Mouse (Mus musculus) midbrain, embryonic 13.5 days (tissue): ENCODE measurements around the gene Fgf22. TPM values are rescaled to one million over a fixed set of nuclear protein-coding genes. Genes with fewer than 3 reads are reported as not detected.

Experiments used
- ATAC-seq: fragments of 200-750 bp; cut with Nextera tagmentation; 2 replicates; pipeline ENCODE4 v1.8.0; 2017; ENCODE audit warnings: mild to moderate bottlenecking, moderate TSS enrichment, moderate library complexity
- H3K27ac ChIP-seq: fragments of 300-500 bp; sonication (generic); 2 replicates; pipeline ENCODE4 v1.5.1; 2015; ENCODE audit warnings: inconsistent platforms, mild to moderate bottlenecking, moderate library complexity
- H3K27me3 ChIP-seq: fragments of 300-500 bp; sonication (generic); 2 replicates; pipeline ENCODE4 v1.6.1; 2015; ENCODE audit warnings: mild to moderate bottlenecking, inconsistent platforms
- H3K36me3 ChIP-seq: fragments of 300-500 bp; sonication (generic); 2 replicates; pipeline ENCODE4 v1.6.1; 2015; ENCODE audit warnings: mild to moderate bottlenecking, inconsistent platforms
- H3K4me1 ChIP-seq: fragments of 300-500 bp; sonication (generic); replicated peaks from 2 replicates; pipeline ENCODE4 v1.6.1; 2015; ENCODE audit warnings: inconsistent platforms
- H3K4me2 ChIP-seq: fragments of 300-500 bp; sonication (generic); replicated peaks from 2 replicates; pipeline ENCODE4 v1.6.1; 2015; ENCODE audit warnings: moderate library complexity, mild to moderate bottlenecking, inconsistent platforms
- H3K4me3 ChIP-seq: fragments of 300-500 bp; sonication (generic); replicated peaks from 2 replicates; pipeline ENCODE4 v1.5.1; 2015; ENCODE audit warnings: mild to moderate bottlenecking, inconsistent platforms
- H3K9ac ChIP-seq: fragments of 300-500 bp; sonication (generic); replicated peaks from 2 replicates; pipeline ENCODE4 v1.6.1; 2015; ENCODE audit warnings: mild to moderate bottlenecking, inconsistent platforms
- H3K9me3 ChIP-seq: fragments of 300-500 bp; sonication (generic); 2 replicates; pipeline ENCODE4 v1.6.1; 2016; ENCODE audit warnings: mild to moderate bottlenecking, inconsistent platforms
- WGBS: fragments of 180-500 bp; shearing (Covaris S2); methylation state at CpG from one replicate; pipeline ENCODE4 v1.1.7; 2015; 5-methylcytosine and 5-hydroxymethylcytosine counted together
- polyA plus RNA-seq: library from polyadenylated mRNA; unstranded; fragments of >200 nt; fragmentation: Nextera tagmentation; extraction: Ambion mirVana; gene quantifications from 2 replicates; pipeline ENCODE4 v1.2.1, GENCODE M21; 2015

Fgf22 gene
- polyA plus RNA-seq, 1 experiment from 2014 or later: 1.3 TPM

- Histone ChIP-seq H3K27ac (peak overlapping the region; percentile 53), H3K9me3 (no peaks in the 10 kb centered on the region), H3K27me3 (no peaks in the 10 kb centered on the region), H3K4me1 (peaks cover 69% of the 10 kb centered on the region), H3K4me3 (peak overlapping the region; percentile 20), H3K9ac (peak overlapping the region; percentile 53), H3K36me3 (no peaks in the 10 kb centered on the region; the same call in 1 of the 2 replicates), H3K4me2 (peak overlapping the region; percentile 43)
- no peak for ATAC-seq
- 53% methylated on average over 15 of the region's 15 CpGs for WGBS
These were observed 42.5 kb downstream of the Fgf22 start for GRCm38 (mm10) chr10:79797326-79797725.

GRCm38 (mm10) chr10:79798289-79798928 is 43.5 kb downstream of the Fgf22 start:
- Histone ChIP-seq H3K9ac (no peak overlapping the region), H3K36me3 (no peaks in the 10 kb centered on the region; the same call in 1 of the 2 replicates), H3K4me3 (no peak overlapping the region), H3K4me2 (0 out of 2 replicates have a peak overlapping the region, but pooled peaks have one; percentile 43), H3K9me3 (no peaks in the 10 kb centered on the region), H3K27me3 (no peaks in the 10 kb centered on the region), H3K27ac (no peak overlapping the region), H3K4me1 (peaks cover 74% of the 10 kb centered on the region)
- ATAC-seq: no peak
- WGBS: 96% methylated on average over 12 of the region's 12 CpGs

DNA sequence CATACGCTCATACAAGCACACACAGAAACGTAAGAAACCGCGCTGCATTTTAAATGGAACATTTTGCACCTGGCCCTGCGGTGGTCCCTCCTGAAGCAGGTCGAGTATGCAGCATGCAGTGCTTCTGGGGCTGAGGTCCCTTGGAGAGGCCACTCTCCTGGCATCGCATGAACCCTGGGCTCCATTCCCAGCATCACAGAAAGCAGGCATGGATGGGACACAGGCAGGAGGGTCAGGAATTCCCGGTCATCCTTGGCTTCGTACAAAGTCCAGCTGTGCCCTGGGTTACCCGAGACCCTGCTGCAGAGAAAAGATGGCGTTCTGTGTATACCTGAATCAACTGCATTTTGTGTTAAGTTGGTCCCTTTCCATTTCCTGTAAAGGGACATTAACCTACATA is 45.6 kb downstream of the Fgf22 start:
- WGBS: 86% methylated on average over 11 of the region's 11 CpGs

GRCm38 (mm10) chr10:79801837-79802236 is 47.0 kb downstream of the Fgf22 start:
- no peak for ATAC-seq
- Histone ChIP-seq H3K27me3 (no peaks in the 10 kb centered on the region), H3K36me3 (no peaks in the 10 kb centered on the region; the same call in 1 of the 2 replicates), H3K4me2 (peak overlapping the region; percentile 63), H3K4me3 (no peak overlapping the region), H3K9ac (peak overlapping the region; percentile 61; the same call in 1 of the 2 replicates), H3K9me3 (no peaks in the 10 kb centered on the region), H3K4me1 (peaks cover 91% of the 10 kb centered on the region), H3K27ac (peak overlapping the region; percentile 98)
- WGBS: 19% methylated on average over 3 of the region's 3 CpGs

More for the DNA sequence above, 45.6 kb downstream of the Fgf22 start:
- Histone ChIP-seq H3K27me3 (no peaks in the 10 kb centered on the region), H3K27ac (peak overlapping the region; percentile 45), H3K4me3 (no peak overlapping the region), H3K4me1 (peaks cover 82% of the 10 kb centered on the region), H3K9ac (peak overlapping the region; percentile 12; the same call in 1 of the 2 replicates), H3K4me2 (no peak overlapping the region), H3K36me3 (no peaks in the 10 kb centered on the region; the same call in 1 of the 2 replicates), H3K9me3 (no peaks in the 10 kb centered on the region)
- ATAC-seq: no peak

DNA sequence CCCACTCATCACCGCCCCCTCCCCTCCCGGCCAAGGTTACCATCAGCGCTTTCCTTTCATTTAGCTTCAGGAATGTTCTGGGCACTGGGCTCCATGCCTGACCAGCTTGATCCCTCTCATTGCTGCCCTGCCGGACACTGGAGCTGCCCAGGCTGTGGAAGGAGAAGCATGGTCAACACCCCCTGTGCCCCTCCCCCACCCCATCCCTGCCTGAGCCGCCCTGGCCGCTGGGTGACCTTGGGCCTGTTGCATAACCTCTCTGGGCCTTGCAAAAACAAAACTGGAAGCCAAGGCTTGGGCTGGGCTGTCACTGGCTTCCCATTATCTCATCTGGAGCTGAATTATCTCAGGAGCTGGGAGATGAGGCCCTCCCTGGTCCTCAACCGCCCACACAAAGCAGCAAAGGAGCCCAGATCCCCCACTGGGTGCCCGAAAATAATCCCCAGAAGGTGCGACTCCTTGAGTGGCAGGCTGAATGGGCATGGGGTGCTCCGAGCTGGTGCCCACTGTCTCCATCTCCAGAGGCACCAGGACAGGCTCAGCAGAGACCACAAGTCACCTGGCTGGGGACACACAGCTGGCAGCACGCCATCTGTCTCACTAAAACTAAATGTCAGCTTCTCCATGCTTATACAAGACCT is 47.6 kb downstream of the Fgf22 start:
- 29% methylated on average over 11 of the region's 11 CpGs for WGBS
- peak overlapping the region; percentile 63 for H3K4me2 ChIP-seq
- peak overlapping the region; percentile 98 for H3K27ac ChIP-seq
- no peaks in the 10 kb centered on the region for H3K9me3 ChIP-seq
- no peaks in the 10 kb centered on the region for H3K27me3 ChIP-seq
- peaks cover 91% of the 10 kb centered on the region for H3K4me1 ChIP-seq
- H3K4me3 ChIP-seq: no peak overlapping the region
- peaks cover 5% of the 10 kb centered on the region for H3K36me3 ChIP-seq
- ATAC-seq: no peak; the same call in 1 of the 2 replicates
- H3K9ac ChIP-seq: peak overlapping the region; percentile 61

DNA sequence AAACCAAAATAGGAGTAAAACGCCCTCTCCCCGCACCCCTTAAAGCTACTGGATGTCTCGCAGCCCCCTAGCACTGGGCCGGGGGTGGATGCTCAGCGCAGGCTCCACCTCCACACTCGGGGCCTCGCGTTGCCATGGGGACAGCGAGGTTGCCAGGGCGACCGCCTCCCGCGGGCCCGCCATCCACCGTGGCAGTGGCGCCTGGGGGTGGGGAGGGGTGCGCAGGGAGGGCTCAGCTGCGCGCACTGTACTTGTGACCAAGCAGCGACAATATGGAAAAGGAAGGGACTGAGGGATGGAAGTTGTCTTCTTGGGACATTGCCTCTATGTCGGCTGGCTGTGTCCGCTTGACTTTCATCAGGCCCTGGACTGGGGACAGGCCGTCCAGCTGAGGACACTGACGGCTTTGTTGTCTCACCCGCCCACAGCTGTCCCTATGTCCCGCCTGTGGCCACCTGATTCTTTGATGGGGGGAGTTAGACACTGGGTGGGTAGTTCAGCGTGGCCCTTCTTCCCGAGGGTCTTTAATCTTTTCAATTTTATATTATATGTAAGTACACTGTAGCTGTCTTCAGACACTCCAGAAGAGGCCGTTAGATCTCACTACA is 48.9 kb downstream of the Fgf22 start:
- H3K4me1 ChIP-seq: peaks cover 85% of the 10 kb centered on the region
- peak overlapping the region; percentile 98 for H3K27ac ChIP-seq
- peaks cover 18% of the 10 kb centered on the region for H3K36me3 ChIP-seq
- H3K9me3 ChIP-seq: no peaks in the 10 kb centered on the region
- peak overlapping the region; percentile 31 for H3K4me3 ChIP-seq
- H3K9ac ChIP-seq: peak overlapping the region; percentile 64
- 2% methylated on average over 29 of the region's 29 CpGs for WGBS
- peak; percentile 95 for ATAC-seq
- H3K27me3 ChIP-seq: no peaks in the 10 kb centered on the region
- H3K4me2 ChIP-seq: peak overlapping the region; percentile 63

GRCm38 (mm10) chr10:79805636-79806035 is 50.8 kb downstream of the Fgf22 start:
- Histone ChIP-seq H3K27ac (0 out of 2 replicates have a peak overlapping the region, but pooled peaks have one; percentile 15), H3K9ac (no peak overlapping the region), H3K9me3 (no peaks in the 10 kb centered on the region), H3K4me1 (peaks cover 73% of the 10 kb centered on the region), H3K4me3 (no peak overlapping the region), H3K36me3 (peaks cover 33% of the 10 kb centered on the region), H3K27me3 (no peaks in the 10 kb centered on the region), H3K4me2 (no peak overlapping the region)
- 82% methylated on average over 11 of the region's 11 CpGs for WGBS
- no peak for ATAC-seq

DNA sequence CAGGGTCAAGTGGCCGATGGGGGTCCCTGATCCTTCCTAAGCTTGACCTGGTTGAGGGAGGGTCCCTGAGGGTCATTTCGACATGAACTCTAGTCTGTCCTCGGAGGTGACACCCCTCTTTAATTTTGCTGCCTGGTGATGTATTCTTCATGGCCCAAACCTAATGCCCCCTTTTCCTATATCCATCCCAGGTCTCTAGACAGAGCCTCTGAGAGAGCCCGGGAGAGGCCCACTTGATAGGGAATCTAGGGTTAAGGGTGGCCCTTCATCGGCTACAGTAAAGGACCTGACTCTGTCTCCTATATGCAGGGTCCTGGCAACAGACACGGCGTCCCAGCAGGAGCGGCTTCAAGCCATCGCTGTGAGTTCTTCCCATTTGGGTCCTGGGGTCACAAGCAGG is 51.5 kb downstream of the Fgf22 start:
- peaks cover 68% of the 10 kb centered on the region for H3K4me1 ChIP-seq
- H3K36me3 ChIP-seq: peaks cover 40% of the 10 kb centered on the region
- no peak overlapping the region for H3K4me3 ChIP-seq
- H3K27me3 ChIP-seq: no peaks in the 10 kb centered on the region
- WGBS: 94% methylated on average over 9 of the region's 9 CpGs
- no peak overlapping the region for H3K4me2 ChIP-seq
- H3K9me3 ChIP-seq: no peaks in the 10 kb centered on the region
- no peak overlapping the region for H3K9ac ChIP-seq
- H3K27ac ChIP-seq: peak overlapping the region; percentile 40; the same call in 1 of the 2 replicates
- no peak for ATAC-seq

DNA sequence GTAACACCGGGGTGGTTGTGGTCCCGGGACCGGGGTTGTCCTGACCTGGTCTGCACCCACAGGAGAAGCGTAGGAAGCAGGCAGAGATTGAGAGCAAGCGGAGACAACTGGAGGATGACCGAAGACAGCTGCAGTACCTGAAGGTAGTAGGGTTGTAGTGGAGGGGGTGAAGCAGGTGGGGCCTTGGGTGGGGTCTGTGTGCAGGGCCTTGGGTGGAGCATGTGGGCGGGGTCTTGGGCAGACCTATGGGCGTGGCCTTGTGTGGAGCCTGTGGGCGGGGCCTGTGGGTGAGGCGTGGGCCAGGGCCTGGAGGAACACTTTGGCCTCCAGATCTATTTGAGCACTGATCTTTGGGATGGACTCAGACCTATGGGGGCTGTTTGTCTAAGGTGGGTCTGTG is 52.1 kb downstream of the Fgf22 start:
- Histone ChIP-seq H3K9ac (no peak overlapping the region; the same call in 1 of the 2 replicates), H3K9me3 (no peaks in the 10 kb centered on the region), H3K4me1 (peaks cover 62% of the 10 kb centered on the region), H3K36me3 (peaks cover 46% of the 10 kb centered on the region), H3K4me3 (no peak overlapping the region), H3K27me3 (no peaks in the 10 kb centered on the region), H3K4me2 (no peak overlapping the region), H3K27ac (peak overlapping the region; percentile 70; the same call in 1 of the 2 replicates)
- no peak for ATAC-seq
- 83% methylated on average over 10 of the region's 10 CpGs for WGBS

DNA sequence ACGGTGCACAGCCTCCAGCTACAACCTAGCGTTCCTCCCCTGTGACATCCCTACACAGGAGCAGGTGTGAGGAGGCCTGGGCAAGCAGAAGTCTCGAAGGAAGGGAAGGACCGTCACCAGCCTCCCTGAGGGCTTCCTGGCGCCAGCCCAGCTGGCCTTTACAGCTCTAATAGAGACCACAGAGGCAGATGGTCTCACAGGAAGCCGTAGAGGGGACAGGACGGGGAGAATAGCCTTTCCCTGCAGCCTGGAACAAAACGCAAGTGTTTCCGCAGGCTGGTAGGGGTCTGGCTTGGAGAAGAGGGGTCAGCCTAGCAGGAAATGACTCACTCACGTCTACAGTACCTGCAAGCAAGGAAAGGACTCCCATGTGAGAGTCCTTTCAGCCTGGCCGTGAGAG is 53.0 kb downstream of the Fgf22 start:
- Histone ChIP-seq H3K4me1 (peaks cover 53% of the 10 kb centered on the region), H3K4me3 (no peak overlapping the region), H3K9ac (peak overlapping the region; percentile 20; the same call in 1 of the 2 replicates), H3K36me3 (peaks cover 51% of the 10 kb centered on the region), H3K9me3 (no peaks in the 10 kb centered on the region), H3K27me3 (no peaks in the 10 kb centered on the region), H3K4me2 (no peak overlapping the region), H3K27ac (peak overlapping the region; percentile 70)
- no peak for ATAC-seq
- 52% methylated on average over 11 of the region's 11 CpGs for WGBS
